Mouse (Mus musculus) ES-E14 (cell line): ENCODE results near the gene Clybl.

Experiments used
- MAFK ChIP-seq: IDR thresholded peaks from 2 replicates; pipeline ENCODE4 v1.6.1; 2014; ENCODE audit warnings: mild to moderate bottlenecking, low read depth, low read length, inconsistent platforms; ENCODE audit not compliant: insufficient read depth
- ZC3H11A ChIP-seq: IDR thresholded peaks from 2 replicates; pipeline ENCODE4 v1.6.1; 2012; ENCODE audit warnings: low read depth, mild to moderate bottlenecking, inconsistent platforms, low read length, borderline replicate concordance
- ZNF384 ChIP-seq: IDR thresholded peaks from 2 replicates; pipeline ENCODE4 v1.6.1; 2012; ENCODE audit warnings: low read depth, low read length, inconsistent platforms

DNA sequence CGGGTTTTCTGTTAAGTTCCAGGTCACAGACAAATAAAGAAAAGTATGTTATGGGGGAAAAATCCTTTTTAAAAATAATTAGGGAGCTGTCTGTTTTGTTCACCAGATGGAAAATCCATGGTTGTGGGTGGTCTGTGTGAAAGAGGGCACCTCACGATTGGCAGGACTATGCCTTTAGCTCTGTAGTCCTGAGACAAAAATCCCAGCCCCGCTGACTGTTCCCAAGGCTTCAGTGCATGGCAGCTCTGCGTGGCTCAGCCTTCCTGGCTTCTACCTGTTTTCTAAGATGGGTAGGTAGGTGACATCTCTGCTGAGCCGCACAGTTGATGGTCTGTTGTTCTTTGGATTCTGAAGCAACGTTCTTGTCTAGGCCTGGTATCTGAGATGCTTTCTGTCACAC lies 32.6 kb downstream of the Clybl start:
- TF ChIP-seq MAFK (no peak), ZNF384 (no peak), ZC3H11A (no peak)
